Mouse (Mus musculus) erythroblast, embryonic 14.5 days (primary cell): Measurements from ENCODE around the gene Fpgt. TPM values are rescaled to one million over a fixed set of nuclear protein-coding genes. Genes with fewer than 3 reads are reported as not detected.

ENCODE experiments used
- H3K27me3 ChIP-seq: 2 replicates; pipeline ENCODE4 v1.6.1; 2012; ENCODE audit warnings: inconsistent platforms; ENCODE audit not compliant: control insufficient read depth
- H3K36me3 ChIP-seq: 2 replicates; pipeline ENCODE4 v1.6.1; 2012; ENCODE audit warnings: mild to moderate bottlenecking, inconsistent platforms; ENCODE audit not compliant: control insufficient read depth
- H3K4me1 ChIP-seq: 2 replicates; pipeline ENCODE4 v1.6.1; 2012; ENCODE audit warnings: inconsistent platforms; ENCODE audit not compliant: control insufficient read depth
- H3K4me3 ChIP-seq: replicated peaks from 2 replicates; pipeline ENCODE3; 2012; ENCODE audit warnings: moderate library complexity, mild to moderate bottlenecking, inconsistent platforms
- H3K9me3 ChIP-seq: 2 replicates; pipeline ENCODE4 v1.6.1; 2012; ENCODE audit warnings: low read length, inconsistent platforms, mixed read lengths; ENCODE audit not compliant: control insufficient read depth
- GATA1 ChIP-seq: IDR thresholded peaks from 2 replicates; pipeline ENCODE4 v1.6.1; 2012; ENCODE audit warnings: low read length, inconsistent platforms, mixed read lengths
- TAL1 ChIP-seq: IDR thresholded peaks from 3 replicates; pipeline ENCODE4 v1.6.1; 2012; ENCODE audit warnings: low read length, inconsistent platforms, mixed read lengths
- polyA plus RNA-seq: library from polyadenylated mRNA; stranded (reverse); fragments of >175 nt; gene quantifications from 2 replicates; pipeline ENCODE4 v1.2.3, GENCODE M21; 2012

Fpgt gene
- polyA plus RNA-seq, 1 experiment = not detected

DNA sequence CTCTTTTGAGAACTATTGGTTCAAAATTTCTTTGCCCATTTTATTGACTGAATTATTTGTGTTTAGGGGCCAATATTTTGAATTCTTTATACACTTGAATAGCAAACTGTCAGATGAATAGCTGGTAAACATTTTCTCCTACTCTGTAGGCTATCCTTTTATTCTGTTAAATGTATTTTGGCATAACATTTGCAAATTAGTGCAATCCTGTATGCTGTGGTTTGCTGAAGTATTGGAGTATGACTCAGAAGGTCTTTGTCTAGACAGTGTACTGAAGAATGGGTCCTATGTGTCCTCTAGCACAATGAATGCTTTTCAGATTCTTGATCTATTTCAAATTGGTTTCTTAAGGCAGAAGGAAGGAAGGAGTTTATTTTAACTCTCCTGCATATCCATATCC lies 35.6 kb downstream of the Fpgt start:
- no peak for TF ChIP-seq TAL1
- no peak for TF ChIP-seq GATA1
- H3K36me3 ChIP-seq = no peaks in the 10 kb centered on the region
- H3K27me3 ChIP-seq = no peaks in the 10 kb centered on the region
- H3K4me1 ChIP-seq = no peaks in the 10 kb centered on the region
- peaks cover 2% of the 10 kb centered on the region; the same call in 1 of the 2 replicates for H3K9me3 ChIP-seq
- H3K4me3 ChIP-seq = no peak overlapping the region

DNA sequence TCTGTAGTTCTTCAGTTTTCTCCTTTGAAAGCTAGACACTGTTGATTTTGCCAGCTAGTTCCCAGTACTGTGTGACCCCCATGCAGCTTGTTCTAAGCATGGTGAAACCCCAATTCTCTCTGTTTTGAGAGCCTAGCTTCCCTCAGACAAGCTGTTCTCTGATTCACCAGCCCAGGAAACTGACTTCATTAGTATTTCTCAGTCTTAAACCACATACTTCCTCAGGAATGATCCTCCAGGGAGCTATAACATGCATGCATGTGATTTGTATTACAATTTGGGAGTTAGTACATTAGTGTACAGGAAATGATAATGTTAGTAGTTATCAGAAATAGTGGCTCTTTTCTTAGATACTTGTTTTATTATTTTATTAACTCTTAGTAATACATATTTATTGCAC lies 36.6 kb downstream of the Fpgt start:
- no peaks in the 10 kb centered on the region for H3K36me3 ChIP-seq
- no peaks in the 10 kb centered on the region for H3K27me3 ChIP-seq
- H3K9me3 ChIP-seq = no peaks in the 10 kb centered on the region; the same call in 1 of the 2 replicates
- H3K4me3 ChIP-seq = no peak overlapping the region
- TF ChIP-seq GATA1 = no peak
- no peak for TF ChIP-seq TAL1
- H3K4me1 ChIP-seq = no peaks in the 10 kb centered on the region

- TF ChIP-seq TAL1 (no peak), GATA1 (no peak)
- H3K9me3 ChIP-seq = no peaks in the 10 kb centered on the region; the same call in 1 of the 2 replicates
- no peaks in the 10 kb centered on the region for H3K36me3 ChIP-seq
- H3K4me3 ChIP-seq = no peak within 1 kb of the TSS
- no peaks in the 10 kb centered on the region for H3K4me1 ChIP-seq
- no peaks in the 10 kb centered on the region for H3K27me3 ChIP-seq
Measured at GRCm38 (mm10) chr3:155055231-155055916, 37.8 kb downstream of the Fpgt start, which contains the start of gene Tnni3k. Gene Tnni3k (minus strand): TSS chr3:155055407.

GRCm38 (mm10) chr3:155053189-155053588 lies 40.0 kb downstream of the Fpgt start:
- Histone ChIP-seq H3K9me3 (no peaks in the 10 kb centered on the region; the same call in 1 of the 2 replicates), H3K27me3 (no peaks in the 10 kb centered on the region), H3K4me3 (no peak overlapping the region), H3K36me3 (no peaks in the 10 kb centered on the region), H3K4me1 (no peaks in the 10 kb centered on the region)
- TF ChIP-seq GATA1 (no peak), TAL1 (no peak)

- no peaks in the 10 kb centered on the region for H3K36me3 ChIP-seq
- no peaks in the 10 kb centered on the region for H3K9me3 ChIP-seq
- TF ChIP-seq TAL1 = no peak
- TF ChIP-seq GATA1 = no peak
- no peaks in the 10 kb centered on the region for H3K4me1 ChIP-seq
- no peaks in the 10 kb centered on the region for H3K27me3 ChIP-seq
- H3K4me3 ChIP-seq = no peak overlapping the region
Measured at GRCm38 (mm10) chr3:155052021-155052420, 41.2 kb downstream of the Fpgt start.

GRCm38 (mm10) chr3:155039012-155039836 lies 54.0 kb downstream of the Fpgt start:
- peaks cover 19% of the 10 kb centered on the region for H3K9me3 ChIP-seq
- H3K36me3 ChIP-seq = no peaks in the 10 kb centered on the region
- H3K27me3 ChIP-seq = no peaks in the 10 kb centered on the region; the same call in 1 of the 2 replicates
- H3K4me3 ChIP-seq = no peak overlapping the region
- TF ChIP-seq GATA1 = no peak
- no peak for TF ChIP-seq TAL1
- H3K4me1 ChIP-seq = no peaks in the 10 kb centered on the region

Other genes starting within 250 kb of the Fpgt start
- not detected in 2 replicates for gene Tnni3k, start 38.0 kb downstream of the Fpgt start, polyA plus RNA-seq
- gene Lrriq3, start within 50 bp of the Fpgt start, polyA plus RNA-seq = not detected in 2 replicates